Mouse (Mus musculus) G1E-ER4 (cell line): Measurements from ENCODE around the gene Kat6b. TPM values are rescaled to one million over a fixed set of nuclear protein-coding genes. Genes with fewer than 3 reads are reported as not detected.

Source experiments
- GATA1 ChIP-seq: IDR thresholded peaks from one replicate; pipeline ENCODE4 v1.8.0; 2012; ENCODE audit warnings: low read length, inconsistent platforms
- polyA plus RNA-seq: library from polyadenylated mRNA; stranded (reverse); fragments of >175 nt; gene quantifications from 2 replicates; pipeline ENCODE4 v1.2.3, GENCODE M21; 2012

Gene Kat6b
- polyA plus RNA-seq: 3.5 and 4.5 TPM in 2 replicates

GRCm38 (mm10) chr14:21481231-21481630 lies at the start of gene Kat6b:
TSS of gene Kat6b (plus strand) at chr14:21481434.
- TF ChIP-seq GATA1: no peak

GRCm38 (mm10) chr14:21433415-21433814 lies 47.8 kb upstream of the Kat6b start:
- TF ChIP-seq GATA1: no peak

- no peak for TF ChIP-seq GATA1
Observed at GRCm38 (mm10) chr14:21433995-21434394, 47.2 kb upstream of the Kat6b start.

- TF ChIP-seq GATA1: no peak
Observed at GRCm38 (mm10) chr14:21434686-21435085, 46.5 kb upstream of the Kat6b start.

- TF ChIP-seq GATA1: no peak
Observed at GRCm38 (mm10) chr14:21439785-21440184, 41.4 kb upstream of the Kat6b start.

- TF ChIP-seq GATA1: no peak
Observed at GRCm38 (mm10) chr14:21440526-21440925, 40.7 kb upstream of the Kat6b start.

GRCm38 (mm10) chr14:21441772-21442533 lies 39.3 kb upstream of the Kat6b start:
- TF ChIP-seq GATA1: no peak

- no peak for TF ChIP-seq GATA1
Observed at GRCm38 (mm10) chr14:21452581-21452980, 28.7 kb upstream of the Kat6b start.

GRCm38 (mm10) chr14:21453896-21454295 lies 27.3 kb upstream of the Kat6b start:
- TF ChIP-seq GATA1: no peak

- no peak for TF ChIP-seq GATA1
Observed at GRCm38 (mm10) chr14:21455654-21456350, 25.4 kb upstream of the Kat6b start.

GRCm38 (mm10) chr14:21456526-21456925 lies 24.7 kb upstream of the Kat6b start:
- no peak for TF ChIP-seq GATA1

GRCm38 (mm10) chr14:21457876-21458275 lies 23.4 kb upstream of the Kat6b start:
- no peak for TF ChIP-seq GATA1

GRCm38 (mm10) chr14:21458696-21459095 lies 22.5 kb upstream of the Kat6b start:
- no peak for TF ChIP-seq GATA1

- no peak for TF ChIP-seq GATA1
Observed at GRCm38 (mm10) chr14:21459163-21459562, 22.1 kb upstream of the Kat6b start.

GRCm38 (mm10) chr14:21462398-21462797 lies 18.8 kb upstream of the Kat6b start:
- TF ChIP-seq GATA1: no peak

- no peak for TF ChIP-seq GATA1
Observed at GRCm38 (mm10) chr14:21463117-21463712, 18.0 kb upstream of the Kat6b start.
